Comparison of ENCODE assay signal across 8 mouse cellular contexts in genomic region chr3:90083034-90083433, GRCm38 (mm10). TPM values are rescaled to one million over a fixed set of nuclear protein-coding genes. Genes with fewer than 3 reads are reported as not detected.
A peak's percentile ranks its signal among the peaks of the same experiment; 100 is the strongest.
DNase-seq lines count a peak whose midpoint lies in the region; ATAC-seq lines count a peak whose summit lies in the region.

No protein-coding gene starts in this region.

- no peaks in the 10 kb centered on the region for H3K27me3 ChIP-seq in hindbrain, embryonic 14.5 days (ENCODE audit: control insufficient read depth, insufficient read depth, low read length)

- 61% methylated on average over 5 of the region's 5 CpGs for WGBS in hindbrain, embryonic 14.5 days

- H3K9ac ChIP-seq in hindbrain, embryonic 14.5 days = 0 out of 2 replicates have a peak overlapping the region, but pooled peaks have one; percentile 2

- peak; percentile 36 to 49 for DNase-seq in adrenal gland, postnatal 36 days
- DNase-seq in adrenal gland, postnatal 4 days (ENCODE audit: low spot score in 2 of 2) = no peak
- peak; percentile 38 to 44 for DNase-seq in right cerebral cortex, adult 2 months (ENCODE audit: low spot score in 2 of 2)
- DNase-seq in right cerebral cortex, adult 18-20 months = no peak
- no peak for DNase-seq in hindbrain, embryonic 14.5 days (ENCODE audit: low spot score)
- peak; percentile 40 for DNase-seq in lung, postnatal 10 days
- peak; percentile 61 for DNase-seq in yolk sac, embryonic 10.5 days (ENCODE audit: low spot score)
- no peak for DNase-seq in urinary bladder, postnatal 10 days (ENCODE audit: low spot score)

- ATAC-seq in hindbrain, embryonic 14.5 days (ENCODE audit: low FRiP score) = no peak

- no peaks in the 10 kb centered on the region for H3K9me3 ChIP-seq in hindbrain, embryonic 14.5 days (ENCODE audit: control insufficient read depth, low read length)

- H3K27ac ChIP-seq in hindbrain, embryonic 14.5 days = peak overlapping the region; percentile 58; the same call in 1 of the 2 replicates

- H3K4me1 ChIP-seq in hindbrain, embryonic 14.5 days (replicated peaks; ENCODE audit: control insufficient read depth, insufficient read depth, low read length) = peaks cover 33% of the 10 kb centered on the region

- peaks cover 14% of the 10 kb centered on the region for H3K36me3 ChIP-seq in hindbrain, embryonic 14.5 days (replicated peaks; ENCODE audit: control insufficient read depth, insufficient read depth)

- H3K4me3 ChIP-seq in hindbrain, embryonic 14.5 days (replicated peaks; ENCODE audit: low read length) = no peak overlapping the region

- H3K4me2 ChIP-seq in hindbrain, embryonic 14.5 days (replicated peaks) = no peak overlapping the region

RNA-seq across cellular contexts. Expression of gene Tpm3, which starts 10.6 kb away (rescaled TPM):
- 100 to 1,000 TPM; 183 to 215 TPM for total RNA-seq in adrenal gland, postnatal 36 days (2021)
- 100 to 1,000 TPM; 234 to 246 TPM for total RNA-seq in adrenal gland, postnatal 4 days (2021)
- 313 and 339 TPM in 2 replicates for polyA plus RNA-seq in hindbrain, embryonic 14.5 days (2014; fragmentation: Nextera tagmentation; extraction: Ambion mirVana)

RNA-seq across cellular contexts. Expression of gene Nup210l, which starts 20.9 kb away (rescaled TPM):
- under 1 TPM; 0.66 TPM for total RNA-seq in adrenal gland, postnatal 36 days (2021)
- total RNA-seq in adrenal gland, postnatal 4 days (2021) = under 1 TPM; 0.45 to 0.48 TPM
- polyA plus RNA-seq in hindbrain, embryonic 14.5 days (2014; fragmentation: Nextera tagmentation; extraction: Ambion mirVana) = 0.35 and 0.51 TPM in 2 replicates

RNA-seq across cellular contexts. Expression of gene Ubap2l, which starts 30.6 kb away (rescaled TPM):
- total RNA-seq in adrenal gland, postnatal 36 days (2021) = 100 to 1,000 TPM; 146 to 159 TPM
- total RNA-seq in adrenal gland, postnatal 4 days (2021) = 100 to 1,000 TPM; 217 to 233 TPM
- polyA plus RNA-seq in hindbrain, embryonic 14.5 days (2014; fragmentation: Nextera tagmentation; extraction: Ambion mirVana) = 140 and 148 TPM in 2 replicates

RNA-seq across cellular contexts. Expression of gene 4933434E20Rik, which starts 31.6 kb away (rescaled TPM):
- total RNA-seq in adrenal gland, postnatal 36 days (2021) = 10 to 100 TPM; 81.6 to 85.9 TPM
- total RNA-seq in adrenal gland, postnatal 4 days (2021) = 10 to 100 TPM; 81.3 to 83.7 TPM
- 200 and 225 TPM in 2 replicates for polyA plus RNA-seq in hindbrain, embryonic 14.5 days (2014; fragmentation: Nextera tagmentation; extraction: Ambion mirVana)

Comparison
In these comparisons a context has a peak if more than half of its experiments do, and no peak if none do; other contexts are left out.
1. DNase-seq: peak in adrenal gland, postnatal 36 days (2 of 2), right cerebral cortex, adult 2 months (2 of 2), lung, postnatal 10 days (single experiment) and yolk sac, embryonic 10.5 days (single experiment); none in adrenal gland, postnatal 4 days (0 of 2), right cerebral cortex, adult 18-20 months (single experiment), hindbrain, embryonic 14.5 days (single experiment) and urinary bladder, postnatal 10 days (single experiment).